Mouse (Mus musculus) liver, embryonic 13.5 days (tissue): ENCODE data around the gene Itih5. TPM values are rescaled to one million over a fixed set of nuclear protein-coding genes. Genes with fewer than 3 reads are reported as not detected.
A peak's percentile ranks its signal among the peaks of the same experiment; 100 is the strongest.

Source experiments
- ATAC-seq: fragments of 200-750 bp; cut with Nextera tagmentation; 2 replicates; pipeline ENCODE4 v1.8.0; 2017; ENCODE audit warnings: low read depth, mild to moderate bottlenecking, moderate number of reproducible peaks, moderate library complexity
- DNase-seq: peaks from one replicate; pipeline ENCODE4 v3.0.0; 2022
- H3K27ac ChIP-seq: fragments of 300-500 bp; sonication (generic); 2 replicates; pipeline ENCODE4 v1.5.1; 2015; ENCODE audit warnings: moderate library complexity, mild to moderate bottlenecking, inconsistent platforms
- H3K27me3 ChIP-seq: fragments of 300-500 bp; sonication (generic); 2 replicates; pipeline ENCODE4 v1.6.1; 2015; ENCODE audit warnings: mild to moderate bottlenecking, inconsistent platforms
- H3K36me3 ChIP-seq: fragments of 300-500 bp; sonication (generic); 2 replicates; pipeline ENCODE4 v1.6.1; 2015; ENCODE audit warnings: mild to moderate bottlenecking, inconsistent platforms
- H3K4me1 ChIP-seq: fragments of 300-500 bp; sonication (generic); replicated peaks from 2 replicates; pipeline ENCODE4 v1.6.1; 2015; ENCODE audit warnings: inconsistent platforms
- H3K4me2 ChIP-seq: fragments of 300-500 bp; sonication (generic); 2 replicates; pipeline ENCODE4 v1.6.1; 2015; ENCODE audit warnings: inconsistent platforms, mild to moderate bottlenecking, moderate library complexity
- H3K4me3 ChIP-seq: fragments of 300-500 bp; sonication (generic); replicated peaks from 2 replicates; pipeline ENCODE4 v1.5.1; 2015; ENCODE audit warnings: mild to moderate bottlenecking, inconsistent platforms
- H3K9ac ChIP-seq: fragments of 300-500 bp; sonication (generic); 2 replicates; pipeline ENCODE4 v1.6.1; 2015; ENCODE audit warnings: mild to moderate bottlenecking, inconsistent platforms
- H3K9me3 ChIP-seq: fragments of 300-500 bp; sonication (generic); replicated peaks from 2 replicates; pipeline ENCODE4 v1.6.1; 2016; ENCODE audit warnings: inconsistent platforms
- WGBS: fragments of 180-500 bp; shearing (Covaris S2); methylation state at CpG from one replicate; pipeline ENCODE4 v1.1.7; 2015; ENCODE audit not compliant: insufficient replicate concordance; 5-methylcytosine and 5-hydroxymethylcytosine counted together
- polyA plus RNA-seq: library from polyadenylated mRNA; unstranded; fragments of >200 nt; fragmentation: Nextera tagmentation; extraction: Ambion mirVana; gene quantifications from 2 replicates; pipeline ENCODE4 v1.2.1, GENCODE M21; 2015

Gene Itih5
- polyA plus RNA-seq, 1 experiment from 2014 or later: 3.5 TPM

- H3K27ac ChIP-seq: no peak overlapping the region
- 74% methylated on average over 1 of the region's 1 CpGs for WGBS
- no peak overlapping the region for H3K9ac ChIP-seq
- no peak overlapping the region for H3K4me2 ChIP-seq
- peaks cover 5% of the 10 kb centered on the region; the same call in 1 of the 2 replicates for H3K36me3 ChIP-seq
- H3K4me3 ChIP-seq: no peak overlapping the region
- H3K4me1 ChIP-seq: 0 out of 2 replicates have a peak, but pooled peaks cover 4% of the 10 kb centered on the region
- no peaks in the 10 kb centered on the region for H3K9me3 ChIP-seq
- no peaks in the 10 kb centered on the region for H3K27me3 ChIP-seq
- ATAC-seq (no peak), DNase-seq (no peak)
Measured at GRCm38 (mm10) chr2:10132128-10132527, 21.2 kb upstream of the Itih5 start.

- Histone ChIP-seq H3K4me3 (no peak overlapping the region), H3K9me3 (no peaks in the 10 kb centered on the region), H3K4me1 (0 out of 2 replicates have a peak, but pooled peaks cover 4% of the 10 kb centered on the region), H3K9ac (no peak overlapping the region), H3K27me3 (no peaks in the 10 kb centered on the region), H3K27ac (no peak overlapping the region), H3K36me3 (no peaks in the 10 kb centered on the region), H3K4me2 (no peak overlapping the region)
- DNase-seq (no peak), ATAC-seq (peak; percentile 60)
- 52% methylated on average over 6 of the region's 6 CpGs for WGBS
Measured at GRCm38 (mm10) chr2:10133941-10134340, 19.4 kb upstream of the Itih5 start.

GRCm38 (mm10) chr2:10137320-10137719 lies 16.1 kb upstream of the Itih5 start:
- 51% methylated on average over 2 of the region's 2 CpGs for WGBS

GRCm38 (mm10) chr2:10140456-10140855 lies 12.9 kb upstream of the Itih5 start:
- WGBS: 52% methylated on average over 5 of the region's 5 CpGs
- Histone ChIP-seq H3K4me2 (no peak overlapping the region), H3K36me3 (no peaks in the 10 kb centered on the region), H3K9me3 (no peaks in the 10 kb centered on the region), H3K4me1 (no peaks in the 10 kb centered on the region), H3K27me3 (no peaks in the 10 kb centered on the region), H3K27ac (no peak overlapping the region), H3K9ac (no peak overlapping the region), H3K4me3 (no peak overlapping the region)
- DNase-seq (no peak), ATAC-seq (no peak)

More at GRCm38 (mm10) chr2:10137320-10137719, 16.1 kb upstream of the Itih5 start:
- no peaks in the 10 kb centered on the region for H3K9me3 ChIP-seq
- H3K4me1 ChIP-seq: no peaks in the 10 kb centered on the region
- no peak overlapping the region for H3K4me3 ChIP-seq
- no peak overlapping the region for H3K9ac ChIP-seq
- H3K27me3 ChIP-seq: no peaks in the 10 kb centered on the region
- no peak overlapping the region for H3K4me2 ChIP-seq
- ATAC-seq: no peak
- no peak overlapping the region for H3K27ac ChIP-seq
- H3K36me3 ChIP-seq: no peaks in the 10 kb centered on the region
- no peak for DNase-seq

- no peaks in the 10 kb centered on the region for H3K9me3 ChIP-seq
- no peaks in the 10 kb centered on the region for H3K4me1 ChIP-seq
- peak; percentile 38 for DNase-seq
- H3K4me3 ChIP-seq: no peak overlapping the region
- WGBS: 24% methylated on average over 8 of the region's 8 CpGs
- no peaks in the 10 kb centered on the region for H3K36me3 ChIP-seq
- no peak overlapping the region for H3K27ac ChIP-seq
- no peaks in the 10 kb centered on the region for H3K27me3 ChIP-seq
- ATAC-seq: peak; percentile 69; the same call in 1 of the 2 replicates
- H3K9ac ChIP-seq: no peak overlapping the region
- H3K4me2 ChIP-seq: no peak overlapping the region
Measured at GRCm38 (mm10) chr2:10142472-10143454, 10.6 kb upstream of the Itih5 start.

- 32% methylated on average over 6 of the region's 6 CpGs for WGBS
- no peak overlapping the region for H3K27ac ChIP-seq
- no peak overlapping the region for H3K4me3 ChIP-seq
- H3K4me2 ChIP-seq: no peak overlapping the region
- no peaks in the 10 kb centered on the region for H3K27me3 ChIP-seq
- DNase-seq (no peak), ATAC-seq (no peak)
- H3K4me1 ChIP-seq: no peaks in the 10 kb centered on the region
- H3K9me3 ChIP-seq: no peaks in the 10 kb centered on the region
- H3K9ac ChIP-seq: no peak overlapping the region
- H3K36me3 ChIP-seq: no peaks in the 10 kb centered on the region
Measured at GRCm38 (mm10) chr2:10145514-10145913, 7.9 kb upstream of the Itih5 start.

- no peak overlapping the region for H3K9ac ChIP-seq
- DNase-seq: no peak
- H3K4me2 ChIP-seq: no peak overlapping the region
- no peaks in the 10 kb centered on the region for H3K27me3 ChIP-seq
- H3K9me3 ChIP-seq: no peaks in the 10 kb centered on the region
- H3K4me3 ChIP-seq: no peak overlapping the region
- WGBS: 65% methylated on average over 8 of the region's 8 CpGs
- ATAC-seq: no peak
- H3K36me3 ChIP-seq: no peaks in the 10 kb centered on the region
- no peak overlapping the region for H3K27ac ChIP-seq
- peaks cover 4% of the 10 kb centered on the region; the same call in 1 of the 2 replicates for H3K4me1 ChIP-seq
Measured at GRCm38 (mm10) chr2:10147176-10147575, 6.2 kb upstream of the Itih5 start.

GRCm38 (mm10) chr2:10152590-10152989 lies 781 bp upstream of the Itih5 start:
- peaks cover 33% of the 10 kb centered on the region for H3K4me1 ChIP-seq
- 15% methylated on average over 5 of the region's 5 CpGs for WGBS
- no peak for ATAC-seq
- DNase-seq: no peak
- no peaks in the 10 kb centered on the region for H3K36me3 ChIP-seq
- no peak overlapping the region for H3K27ac ChIP-seq
- no peak overlapping the region for H3K9ac ChIP-seq
- peak overlapping the region; percentile 78 for H3K4me2 ChIP-seq
- no peak overlapping the region for H3K4me3 ChIP-seq
- no peaks in the 10 kb centered on the region for H3K27me3 ChIP-seq
- H3K9me3 ChIP-seq: no peaks in the 10 kb centered on the region

GRCm38 (mm10) chr2:10157184-10157583 lies 3.8 kb downstream of the Itih5 start:
- DNase-seq: no peak
- no peak overlapping the region for H3K4me2 ChIP-seq
- peaks cover 29% of the 10 kb centered on the region for H3K4me1 ChIP-seq
- no peak overlapping the region for H3K4me3 ChIP-seq
- H3K9ac ChIP-seq: no peak overlapping the region
- no peak overlapping the region for H3K27ac ChIP-seq
- WGBS: 50% methylated on average over 10 of the region's 10 CpGs
- no peaks in the 10 kb centered on the region for H3K9me3 ChIP-seq
- H3K27me3 ChIP-seq: no peaks in the 10 kb centered on the region
- ATAC-seq: no peak
- no peaks in the 10 kb centered on the region for H3K36me3 ChIP-seq

- no peak overlapping the region for H3K27ac ChIP-seq
Measured at GRCm38 (mm10) chr2:10162011-10162410, 8.6 kb downstream of the Itih5 start.

GRCm38 (mm10) chr2:10166635-10167034 lies 13.3 kb downstream of the Itih5 start:
- Histone ChIP-seq H3K4me3 (no peak overlapping the region), H3K9ac (no peak overlapping the region; the same call in 1 of the 2 replicates), H3K4me1 (peaks cover 20% of the 10 kb centered on the region), H3K4me2 (peak overlapping the region; percentile 36; the same call in 1 of the 2 replicates), H3K27me3 (no peaks in the 10 kb centered on the region), H3K36me3 (no peaks in the 10 kb centered on the region), H3K27ac (no peak overlapping the region), H3K9me3 (no peaks in the 10 kb centered on the region)
- ATAC-seq (0 out of 2 replicates have a peak, but pooled peaks have one; percentile 41), DNase-seq (no peak)
- 10% methylated on average over 6 of the region's 6 CpGs for WGBS

More at GRCm38 (mm10) chr2:10162011-10162410, 8.6 kb downstream of the Itih5 start:
- Histone ChIP-seq H3K9ac (no peak overlapping the region), H3K27me3 (no peaks in the 10 kb centered on the region), H3K4me1 (peaks cover 15% of the 10 kb centered on the region), H3K4me3 (no peak overlapping the region), H3K36me3 (no peaks in the 10 kb centered on the region), H3K4me2 (no peak overlapping the region), H3K9me3 (no peaks in the 10 kb centered on the region)
- WGBS: 74% methylated on average over 4 of the region's 4 CpGs
- ATAC-seq (no peak), DNase-seq (no peak)
